Mouse (Mus musculus): ENCODE measurements around the gene Abhd16a. TPM values are rescaled to one million over a fixed set of nuclear protein-coding genes. Genes with fewer than 3 reads are reported as not detected.

Gene Abhd16a
- 10 to 100 TPM; 53.2 to 62.5 TPM for total RNA-seq (2021)
- 95.7 and 98.2 TPM in 2 replicates for polyA plus RNA-seq (2012; rRNA removed)
- long read RNA-seq, transcript Abhd16a-201 (20 exons, 1,945 nt): major isoform, 59 of 82 reads
- long read RNA-seq, partial matches to known transcripts: 19 of 82 reads
- long read RNA-seq, other reads (novel, unspliced or antisense): 4 of 82 reads

GRCm38 (mm10) chr17:35088825-35089644 is at the start of gene Abhd16a:
Gene Abhd16a (plus strand): TSS chr17:35089263.
- TF ChIP-seq EP300 (IDR thresholded peaks at IDR 0.05; ENCODE audit: insufficient read depth, low read depth, low read length) (no peak), POLR2A (IDR thresholded peaks at IDR 0.05; ENCODE audit: insufficient read depth, low read depth, low read length) (peak; percentile 92), CTCF (IDR thresholded peaks at IDR 0.05) (peak; percentile 58)
- no peaks in the 10 kb centered on the region for H3K27me3 ChIP-seq (ENCODE audit: control insufficient read depth, insufficient read depth, low read length)
- WGBS: 3% methylated on average over 67 of the region's 67 CpGs
- peak within 1 kb of the TSS; percentile 95 for H3K4me3 ChIP-seq
- H3K9ac ChIP-seq (ENCODE audit: low read depth, low read length): peak within 1 kb of the TSS; percentile 99
- peaks cover 1% of the 10 kb centered on the region; the same call in 1 of the 2 replicates for H3K4me1 ChIP-seq (ENCODE audit: control insufficient read depth, insufficient read depth, low read length)
- H3K36me3 ChIP-seq (ENCODE audit: control insufficient read depth, insufficient read depth, low read length): no peaks in the 10 kb centered on the region
- DNase-seq: peak; percentile 95 to 97
- H3K27ac ChIP-seq: peak within 1 kb of the TSS; percentile 99
- no peaks in the 10 kb centered on the region for H3K79me2 ChIP-seq (replicated peaks; ENCODE audit: control insufficient read depth, insufficient read depth, low read length)
- intact Hi-C loops (cut with DNase I): loop anchor here (2.0 kb wide), 2 partner anchors 30 to 68 kb away; partner anchors contain the start of gene Ddah2

GRCm38 (mm10) chr17:35043794-35044193 is 45.3 kb upstream of the Abhd16a start:
- DNase-seq: no peak
- TF ChIP-seq CTCF (IDR thresholded peaks at IDR 0.05): no peak
- TF ChIP-seq EP300 (IDR thresholded peaks at IDR 0.05; ENCODE audit: insufficient read depth, low read depth, low read length): no peak
- TF ChIP-seq POLR2A (IDR thresholded peaks at IDR 0.05; ENCODE audit: insufficient read depth, low read depth, low read length): no peak
- no peaks in the 10 kb centered on the region for H3K27me3 ChIP-seq (ENCODE audit: control insufficient read depth, insufficient read depth, low read length)
- WGBS: 45% methylated on average over 4 of the region's 4 CpGs
- no peaks in the 10 kb centered on the region for H3K36me3 ChIP-seq (ENCODE audit: control insufficient read depth, insufficient read depth, low read length)
- H3K79me2 ChIP-seq (replicated peaks; ENCODE audit: control insufficient read depth, insufficient read depth, low read length): no peaks in the 10 kb centered on the region
- H3K4me1 ChIP-seq (ENCODE audit: control insufficient read depth, insufficient read depth, low read length): peaks cover 8% of the 10 kb centered on the region
- no peak overlapping the region for H3K4me3 ChIP-seq
- no peak overlapping the region for H3K9ac ChIP-seq (ENCODE audit: low read depth, low read length)
- no peak overlapping the region for H3K27ac ChIP-seq
- intact Hi-C loops (cut with DNase I): no loop called here

GRCm38 (mm10) chr17:35044904-35045806 is 43.9 kb upstream of the Abhd16a start:
- H3K27me3 ChIP-seq (ENCODE audit: control insufficient read depth, insufficient read depth, low read length): no peaks in the 10 kb centered on the region
- no peaks in the 10 kb centered on the region for H3K79me2 ChIP-seq (replicated peaks; ENCODE audit: control insufficient read depth, insufficient read depth, low read length)
- intact Hi-C loops (cut with DNase I): no loop called here
- 59% methylated on average over 7 of the region's 7 CpGs for WGBS
- no peak overlapping the region; the same call in 1 of the 2 replicates for H3K27ac ChIP-seq
- no peaks in the 10 kb centered on the region for H3K36me3 ChIP-seq (ENCODE audit: control insufficient read depth, insufficient read depth, low read length)
- TF ChIP-seq POLR2A (IDR thresholded peaks at IDR 0.05; ENCODE audit: insufficient read depth, low read depth, low read length): no peak
- no peak for TF ChIP-seq EP300 (IDR thresholded peaks at IDR 0.05; ENCODE audit: insufficient read depth, low read depth, low read length)
- TF ChIP-seq CTCF (IDR thresholded peaks at IDR 0.05): no peak
- no peak for DNase-seq
- H3K9ac ChIP-seq (ENCODE audit: low read depth, low read length): no peak overlapping the region
- peaks cover 9% of the 10 kb centered on the region for H3K4me1 ChIP-seq (ENCODE audit: control insufficient read depth, insufficient read depth, low read length)
- no peak overlapping the region for H3K4me3 ChIP-seq

GRCm38 (mm10) chr17:35045807-35046680 is 43.0 kb upstream of the Abhd16a start:
- Histone ChIP-seq H3K79me2 (replicated peaks; ENCODE audit: control insufficient read depth, insufficient read depth, low read length) (no peaks in the 10 kb centered on the region), H3K27me3 (ENCODE audit: control insufficient read depth, insufficient read depth, low read length) (no peaks in the 10 kb centered on the region), H3K4me3 (peak overlapping the region; percentile 45), H3K36me3 (ENCODE audit: control insufficient read depth, insufficient read depth, low read length) (no peaks in the 10 kb centered on the region), H3K27ac (peak overlapping the region; percentile 80), H3K9ac (ENCODE audit: low read depth, low read length) (peak overlapping the region; percentile 74), H3K4me1 (ENCODE audit: control insufficient read depth, insufficient read depth, low read length) (peaks cover 9% of the 10 kb centered on the region)
- intact Hi-C loops (cut with DNase I): loop anchor here (2.0 kb wide), 1 partner anchor 23 kb away; no protein-coding TSS in a partner anchor
- no peak for DNase-seq
- TF ChIP-seq POLR2A (IDR thresholded peaks at IDR 0.05; ENCODE audit: insufficient read depth, low read depth, low read length): peak; percentile 60; the same call in 1 of the 2 replicates
- TF ChIP-seq EP300 (IDR thresholded peaks at IDR 0.05; ENCODE audit: insufficient read depth, low read depth, low read length): no peak
- WGBS: 4% methylated on average over 47 of the region's 48 CpGs
